Mouse (Mus musculus): Measurements from ENCODE around the gene Tspan11.

Gene Tspan11

GRCm38 (mm10) chr6:127989624-127990212 lies 102.3 kb downstream of the Tspan11 start:
- no peak for DNase-seq (ENCODE audit: low spot score in 2 of 2)

- DNase-seq (ENCODE audit: low spot score in 2 of 2): no peak
Measured at GRCm38 (mm10) chr6:127991509-127992176, 104.3 kb downstream of the Tspan11 start.

- no peak for DNase-seq (ENCODE audit: low spot score in 2 of 2)
Measured at GRCm38 (mm10) chr6:127992993-127993392, 105.6 kb downstream of the Tspan11 start.

- DNase-seq (ENCODE audit: low spot score in 2 of 2): no peak
Measured at GRCm38 (mm10) chr6:127996928-127997327, 109.5 kb downstream of the Tspan11 start.

- DNase-seq (ENCODE audit: low spot score in 2 of 2): no peak
Measured at GRCm38 (mm10) chr6:127999118-127999517, 111.7 kb downstream of the Tspan11 start.

GRCm38 (mm10) chr6:128000777-128001176 lies 113.4 kb downstream of the Tspan11 start:
- DNase-seq (ENCODE audit: low spot score in 2 of 2): no peak

GRCm38 (mm10) chr6:128001587-128001986 lies 114.2 kb downstream of the Tspan11 start:
- no peak for DNase-seq (ENCODE audit: low spot score in 2 of 2)

- DNase-seq (ENCODE audit: low spot score in 2 of 2): no peak
Measured at GRCm38 (mm10) chr6:128002104-128002503, 114.7 kb downstream of the Tspan11 start.

GRCm38 (mm10) chr6:128002667-128003066 lies 115.3 kb downstream of the Tspan11 start:
- DNase-seq (ENCODE audit: low spot score in 2 of 2): no peak

- DNase-seq (ENCODE audit: low spot score in 2 of 2): no peak
Measured at GRCm38 (mm10) chr6:128003542-128003941, 116.2 kb downstream of the Tspan11 start.
